Mouse (Mus musculus): ENCODE data around the gene Trf. TPM values are rescaled to one million over a fixed set of nuclear protein-coding genes. Genes with fewer than 3 reads are reported as not detected.

Trf gene
- total and polyA plus RNA-seq, 3 experiments = not detected

DNA sequence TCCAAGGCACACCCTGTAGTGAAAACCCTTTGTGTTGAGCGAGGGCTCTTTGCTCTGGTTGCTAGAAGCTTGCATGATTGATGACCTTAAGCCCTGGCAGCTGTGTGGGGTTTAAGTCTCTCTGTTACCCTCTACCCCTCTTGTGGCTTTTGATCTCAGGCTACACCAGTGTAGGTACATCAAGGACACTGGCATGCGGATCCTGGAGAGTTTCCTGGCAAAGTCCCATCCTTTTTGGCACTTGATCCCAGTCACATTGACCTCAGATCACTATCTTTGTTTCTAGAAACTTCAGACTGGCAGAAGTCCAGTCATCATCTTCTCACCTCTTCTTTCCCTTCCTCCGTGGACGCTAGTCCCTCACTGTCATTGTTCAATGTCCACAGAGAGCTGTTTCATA, 18.4 kb upstream of the Trf start:
- Histone ChIP-seq H3K79me2 (replicated peaks; ENCODE audit: control insufficient read depth, extremely low read depth, insufficient read depth, poor library complexity, severe bottlenecking) (no peaks in the 10 kb centered on the region), H3K36me3 (replicated peaks in 1 of 2; ENCODE audit: control insufficient read depth in 1 of 2, insufficient read depth in 1 of 2, low read length in 1 of 2) (no peaks in the 10 kb centered on the region), H3K9ac (ENCODE audit: insufficient read depth, low read depth) (no peak overlapping the region), H3K9me3 (replicated peaks; ENCODE audit: low read length) (peaks cover 4% of the 10 kb centered on the region), H3K27ac (ENCODE audit: insufficient read depth, low read depth) (no peak overlapping the region), H3K4me3 (replicated peaks in 1 of 3; ENCODE audit: low read depth in 2 of 3, low read length in 2 of 3, poor library complexity in 1 of 3) (no peak overlapping the region), H3K4me1 (ENCODE audit: control insufficient read depth in 1 of 2, insufficient read depth in 2 of 2) (no peaks in the 10 kb centered on the region), H3K4me2 (ENCODE audit: insufficient read depth, low read depth, poor library complexity, severe bottlenecking) (no peak overlapping the region), H3K27me3 (replicated peaks) (no peaks in the 10 kb centered on the region)
- dilution Hi-C loops (cut with MboI; ENCODE audit: extremely low pct_ligation_motif_present, extremely low pct_unique_long_range_greater_than_20kb, low sequenced_read_pairs) (no loop called here), in situ Hi-C loops (cut with MboI; ENCODE audit: low pct_ligation_motif_present, low pct_unique_long_range_greater_than_20kb, low sequenced_read_pairs) (no loop called here)
- DNase-seq (ENCODE audit: extremely low read depth) = no peak
- TF ChIP-seq IRF4 (IDR thresholded peaks at IDR 0.05; ENCODE audit: low read depth, low read length) = no peak
- no peak for TF ChIP-seq MYC (IDR thresholded peaks at IDR 0.05; ENCODE audit: low read depth, low read length)
- TF ChIP-seq NRF1 (IDR thresholded peaks at IDR 0.05; ENCODE audit: low read depth, low read length) = no peak
- TF ChIP-seq EP300 (IDR thresholded peaks at IDR 0.05; ENCODE audit: low read length) = no peak

GRCm38 (mm10) chr9:103246526-103247168, 16.4 kb upstream of the Trf start:
- H3K9me3 ChIP-seq (replicated peaks; ENCODE audit: low read length) = no peaks in the 10 kb centered on the region
- H3K4me3 ChIP-seq (replicated peaks in 1 of 3; ENCODE audit: low read depth in 2 of 3, low read length in 2 of 3, poor library complexity in 1 of 3) = no peak overlapping the region
- H3K27ac ChIP-seq (ENCODE audit: insufficient read depth, low read depth) = no peak overlapping the region
- no peak overlapping the region for H3K9ac ChIP-seq (ENCODE audit: insufficient read depth, low read depth)
- DNase-seq (ENCODE audit: extremely low read depth) = no peak
- TF ChIP-seq BHLHE40 (IDR thresholded peaks at IDR 0.05; ENCODE audit: low read depth, low read length) = peak; percentile 50
- TF ChIP-seq CTCF (conservative IDR thresholded peaks at IDR 0.05 in 1 of 2, IDR thresholded peaks at IDR 0.05 in 1 of 2; ENCODE audit: low read depth in 2 of 2, low read length in 2 of 2) = peak in 1 of 2 experiments; percentile 38; a peak in 2 of 4 replicates
- TF ChIP-seq ZNF384 (IDR thresholded peaks at IDR 0.05; ENCODE audit: low read depth, low read length) = no peak
- TF ChIP-seq MAZ (IDR thresholded peaks at IDR 0.05; ENCODE audit: low read depth, low read length) = no peak
- peak; percentile 33 for TF ChIP-seq RAD21 (IDR thresholded peaks at IDR 0.05; ENCODE audit: low read depth, low read length)
- no peaks in the 10 kb centered on the region for H3K4me1 ChIP-seq (ENCODE audit: control insufficient read depth in 1 of 2, insufficient read depth in 2 of 2)
- no peaks in the 10 kb centered on the region for H3K36me3 ChIP-seq (replicated peaks in 1 of 2; ENCODE audit: control insufficient read depth in 1 of 2, insufficient read depth in 1 of 2, low read length in 1 of 2)
- H3K4me2 ChIP-seq (ENCODE audit: insufficient read depth, low read depth, poor library complexity, severe bottlenecking) = no peak overlapping the region
- H3K79me2 ChIP-seq (replicated peaks; ENCODE audit: control insufficient read depth, extremely low read depth, insufficient read depth, poor library complexity, severe bottlenecking) = no peaks in the 10 kb centered on the region
- no peaks in the 10 kb centered on the region for H3K27me3 ChIP-seq (replicated peaks)
- dilution Hi-C loops (cut with MboI; ENCODE audit: extremely low pct_ligation_motif_present, extremely low pct_unique_long_range_greater_than_20kb, low sequenced_read_pairs) (no loop called here), in situ Hi-C loops (cut with MboI; ENCODE audit: low pct_ligation_motif_present, low pct_unique_long_range_greater_than_20kb, low sequenced_read_pairs) (no loop called here)

GRCm38 (mm10) chr9:103243640-103244039, 13.4 kb upstream of the Trf start:
- Histone ChIP-seq H3K4me2 (ENCODE audit: insufficient read depth, low read depth, poor library complexity, severe bottlenecking) (no peak overlapping the region), H3K79me2 (replicated peaks; ENCODE audit: control insufficient read depth, extremely low read depth, insufficient read depth, poor library complexity, severe bottlenecking) (no peaks in the 10 kb centered on the region), H3K27ac (ENCODE audit: insufficient read depth, low read depth) (no peak overlapping the region), H3K36me3 (replicated peaks in 1 of 2; ENCODE audit: control insufficient read depth in 1 of 2, insufficient read depth in 1 of 2, low read length in 1 of 2) (no peaks in the 10 kb centered on the region), H3K4me3 (replicated peaks in 1 of 3; ENCODE audit: low read depth in 2 of 3, low read length in 2 of 3, poor library complexity in 1 of 3) (no peak overlapping the region), H3K27me3 (replicated peaks) (peaks cover 4% of the 10 kb centered on the region), H3K4me1 (ENCODE audit: control insufficient read depth in 1 of 2, insufficient read depth in 2 of 2) (no peaks in the 10 kb centered on the region), H3K9ac (ENCODE audit: insufficient read depth, low read depth) (no peak overlapping the region), H3K9me3 (replicated peaks; ENCODE audit: low read length) (no peaks in the 10 kb centered on the region)
- DNase-seq (ENCODE audit: extremely low read depth) = no peak
- in situ Hi-C loops (cut with MboI; ENCODE audit: low pct_ligation_motif_present, low pct_unique_long_range_greater_than_20kb, low sequenced_read_pairs) (no loop called here), dilution Hi-C loops (cut with MboI; ENCODE audit: extremely low pct_ligation_motif_present, extremely low pct_unique_long_range_greater_than_20kb, low sequenced_read_pairs) (no loop called here)
- TF ChIP-seq RCOR1 (conservative IDR thresholded peaks at IDR 0.05; ENCODE audit: low read depth, low read length) (no peak), MYC (IDR thresholded peaks at IDR 0.05; ENCODE audit: low read depth, low read length) (no peak), POLR2A (IDR thresholded peaks at IDR 0.05; ENCODE audit: low read depth, low read length) (no peak), TBP (conservative IDR thresholded peaks at IDR 0.05; ENCODE audit: low read depth, low read length) (no peak), CHD2 (IDR thresholded peaks at IDR 0.05; ENCODE audit: low read length) (no peak), E2F4 (IDR thresholded peaks at IDR 0.05; ENCODE audit: insufficient replicate concordance, low read depth, low read length) (no peak), NRF1 (IDR thresholded peaks at IDR 0.05; ENCODE audit: low read depth, low read length) (no peak), USF2 (conservative IDR thresholded peaks at IDR 0.05; ENCODE audit: low read depth, low read length) (no peak)

Measured in CH12.LX (cell line).